Mouse (Mus musculus): ENCODE data around the gene Spin1.

DNA sequence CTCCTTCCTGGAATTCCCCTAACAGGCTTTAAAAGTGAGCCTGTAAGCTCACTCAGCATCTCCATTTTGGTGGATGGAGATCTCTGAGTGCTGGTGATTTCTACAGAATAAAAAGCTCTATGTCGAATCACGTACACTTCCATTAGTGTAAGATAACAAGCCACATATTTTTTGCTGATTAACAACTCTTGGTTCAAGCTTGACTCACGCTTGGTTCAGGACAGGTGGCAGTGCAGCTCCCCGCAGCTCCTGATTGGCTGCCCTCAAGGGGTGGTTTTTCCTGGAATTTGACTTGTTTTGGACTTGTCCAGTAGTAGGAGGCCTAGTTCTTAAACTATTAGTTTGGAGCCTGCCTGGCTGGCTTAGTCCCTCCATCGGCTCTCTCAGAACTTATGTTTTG lies 7.2 kb upstream of the Spin1 start:
- TF ChIP-seq POLR2A (IDR thresholded peaks at IDR 0.05; ENCODE audit: borderline replicate concordance, extremely low read depth, low read depth, low read length) (no peak), CTCF (IDR thresholded peaks at IDR 0.05; ENCODE audit: insufficient read depth, low read length) (no peak)

All from lung, adult 2 months (tissue).